Comparison of ENCODE assay signal across 9 mouse cellular contexts in genomic region chr4:120650208-120650592, GRCm38 (mm10). TPM values are rescaled to one million over a fixed set of nuclear protein-coding genes. Genes with fewer than 3 reads are reported as not detected.
DNase-seq lines count a peak whose midpoint lies in the region; ATAC-seq and TF ChIP-seq lines count a peak whose summit lies in the region.
"Had no signal": no experiment of that assay in that cellular context is flagged by ENCODE, and none has a peak within 500 bp of the region (broad histone marks: within the 10 kb centered on the region; RNA-seq: fewer than 3 reads in every experiment).

No protein-coding gene starts in this region.

- H3K4me2 ChIP-seq in kidney, embryonic 15.5 days: peak overlapping the region; percentile 91
- peak overlapping the region; percentile 94 for H3K4me2 ChIP-seq in embryonic facial prominence, embryonic 12.5 days (replicated peaks)
- peak overlapping the region; percentile 96 for H3K4me2 ChIP-seq in hindbrain, embryonic 15.5 days
- H3K4me2 ChIP-seq in midbrain, embryonic 15.5 days: peak overlapping the region; percentile 92

- H3K27ac ChIP-seq in kidney, embryonic 15.5 days: no peak overlapping the region
- no peak overlapping the region for H3K27ac ChIP-seq in embryonic facial prominence, embryonic 12.5 days
- no peak overlapping the region for H3K27ac ChIP-seq in hindbrain, embryonic 15.5 days (replicated peaks)
- no peak overlapping the region for H3K27ac ChIP-seq in midbrain, embryonic 15.5 days
- no peak overlapping the region for H3K27ac ChIP-seq in thymus, adult 2 months (ENCODE audit: control insufficient read depth, insufficient read depth, low read length)

- peaks cover 11% of the 10 kb centered on the region for H3K4me1 ChIP-seq in kidney, embryonic 15.5 days
- no peaks in the 10 kb centered on the region; the same call in 1 of the 2 replicates for H3K4me1 ChIP-seq in embryonic facial prominence, embryonic 12.5 days
- peaks cover 14% of the 10 kb centered on the region for H3K4me1 ChIP-seq in hindbrain, embryonic 15.5 days (replicated peaks)
- H3K4me1 ChIP-seq in midbrain, embryonic 15.5 days: peaks cover 5% of the 10 kb centered on the region
- H3K4me1 ChIP-seq in thymus, adult 2 months (replicated peaks; ENCODE audit: control insufficient read depth, insufficient read depth, low read length): no peaks in the 10 kb centered on the region

- 24% methylated on average over 7 of the region's 7 CpGs for WGBS in kidney, embryonic 15.5 days
- 23% methylated on average over 7 of the region's 7 CpGs for WGBS in embryonic facial prominence, embryonic 12.5 days
- WGBS in hindbrain, embryonic 15.5 days: 19% methylated on average over 7 of the region's 7 CpGs
- 22% methylated on average over 7 of the region's 7 CpGs for WGBS in midbrain, embryonic 15.5 days
- WGBS in thymus, adult 2 months: 33% methylated on average over 7 of the region's 7 CpGs

- H3K9ac ChIP-seq in kidney, embryonic 15.5 days: peak overlapping the region; percentile 43; the same call in 1 of the 2 replicates
- H3K9ac ChIP-seq in embryonic facial prominence, embryonic 12.5 days: no peak overlapping the region
- H3K9ac ChIP-seq in hindbrain, embryonic 15.5 days: peak overlapping the region; percentile 66
- peak overlapping the region; percentile 66 for H3K9ac ChIP-seq in midbrain, embryonic 15.5 days

- H3K4me3 ChIP-seq in kidney, embryonic 15.5 days (replicated peaks): peak overlapping the region; percentile 50
- peak overlapping the region; percentile 43 for H3K4me3 ChIP-seq in embryonic facial prominence, embryonic 12.5 days
- peak overlapping the region; percentile 55 for H3K4me3 ChIP-seq in hindbrain, embryonic 15.5 days
- H3K4me3 ChIP-seq in midbrain, embryonic 15.5 days: peak overlapping the region; percentile 58
- H3K4me3 ChIP-seq in thymus, adult 2 months (ENCODE audit: control insufficient read depth, insufficient read depth, low read length): no peak overlapping the region

- TF ChIP-seq CTCF in thymus, adult 2 months (IDR thresholded peaks at IDR 0.05; ENCODE audit: borderline replicate concordance, control insufficient read depth, extremely low read depth, insufficient read depth, low read length, poor library complexity): no peak

- no peak for DNase-seq in kidney, postnatal 25 days
- no peak for DNase-seq in thymus, adult 2 months
- no peak for DNase-seq in layer of hippocampus, adult 8-10 months (ENCODE audit: low spot score in 2 of 2)
- DNase-seq in thymus, postnatal 14 days: no peak
- DNase-seq: thymus, adult 18-20 months had no signal

- H3K27me3 ChIP-seq in kidney, embryonic 15.5 days: peaks cover 58% of the 10 kb centered on the region
- H3K27me3 ChIP-seq in embryonic facial prominence, embryonic 12.5 days: peaks cover 54% of the 10 kb centered on the region
- H3K27me3 ChIP-seq in hindbrain, embryonic 15.5 days: 0 out of 2 replicates have a peak, but pooled peaks cover 6% of the 10 kb centered on the region
- H3K27me3 ChIP-seq in midbrain, embryonic 15.5 days (replicated peaks): peaks cover 11% of the 10 kb centered on the region; the same call in 1 of the 2 replicates
- H3K27me3 ChIP-seq in thymus, adult 2 months (ENCODE audit: control insufficient read depth, insufficient read depth, low read length): peaks cover 3% of the 10 kb centered on the region

- no peak for ATAC-seq in kidney, embryonic 15.5 days (replicated peaks; ENCODE audit: low FRiP score)
- no peak for ATAC-seq in embryonic facial prominence, embryonic 12.5 days (ENCODE audit: insufficient number of reproducible peaks, insufficient read depth, low FRiP score, low TSS enrichment)
- peak; percentile 40; the same call in 1 of the 2 replicates for ATAC-seq in hindbrain, embryonic 15.5 days (ENCODE audit: low FRiP score, low read depth)
- ATAC-seq in midbrain, embryonic 15.5 days (replicated peaks): peak; percentile 38; the same call in 1 of the 2 replicates

- no peak for TF ChIP-seq POLR2A in thymus, adult 2 months (IDR thresholded peaks at IDR 0.05; ENCODE audit: control insufficient read depth, extremely low read depth, insufficient read depth, low read length, poor library complexity)

- H3K9me3 ChIP-seq in kidney, embryonic 15.5 days (replicated peaks): no peaks in the 10 kb centered on the region
- no peaks in the 10 kb centered on the region for H3K9me3 ChIP-seq in embryonic facial prominence, embryonic 12.5 days
- no peaks in the 10 kb centered on the region for H3K9me3 ChIP-seq in hindbrain, embryonic 15.5 days
- no peaks in the 10 kb centered on the region for H3K9me3 ChIP-seq in midbrain, embryonic 15.5 days

- no peaks in the 10 kb centered on the region for H3K36me3 ChIP-seq in kidney, embryonic 15.5 days
- no peaks in the 10 kb centered on the region for H3K36me3 ChIP-seq in embryonic facial prominence, embryonic 12.5 days
- no peaks in the 10 kb centered on the region for H3K36me3 ChIP-seq in hindbrain, embryonic 15.5 days
- H3K36me3 ChIP-seq in midbrain, embryonic 15.5 days (replicated peaks): no peaks in the 10 kb centered on the region
- H3K36me3 ChIP-seq in thymus, adult 2 months (ENCODE audit: control insufficient read depth, insufficient read depth, low read length): no peaks in the 10 kb centered on the region

RNA-seq across cellular contexts. Expression of gene Cited4, which starts 16.2 kb away (rescaled TPM):
- 11.3 and 12.9 TPM in 2 replicates for polyA plus RNA-seq in kidney, embryonic 15.5 days (2015; fragmentation: Nextera tagmentation; extraction: Ambion mirVana)
- polyA plus RNA-seq in embryonic facial prominence, embryonic 12.5 days (2016; fragmentation: Nextera tagmentation; extraction: Ambion mirVana): 5.8 and 7.3 TPM in 2 replicates
- 1.5 and 1.8 TPM in 2 replicates for polyA plus RNA-seq in hindbrain, embryonic 15.5 days (2015; fragmentation: Nextera tagmentation; extraction: Ambion mirVana)
- polyA plus RNA-seq in midbrain, embryonic 15.5 days (2015; fragmentation: Nextera tagmentation; extraction: Ambion mirVana): 0.53 and 0.82 TPM in 2 replicates
- 6.5 and 9.2 TPM in 2 replicates for polyA plus RNA-seq in thymus, adult 2 months (2012; rRNA removed)
- 1 to 10 TPM; 1.5 to 3.7 (median 3.1) TPM for total RNA-seq in layer of hippocampus, adult 8-10 months (2022)

Comparison
In these comparisons a context has a peak if more than half of its experiments do, and no peak if none do; other contexts are left out.
1. ATAC-seq: peak in hindbrain, embryonic 15.5 days (single experiment) and midbrain, embryonic 15.5 days (single experiment); none in kidney, embryonic 15.5 days (single experiment) and embryonic facial prominence, embryonic 12.5 days (single experiment).
2. Peak in every context shown above with its lines, with median percentiles within 50 percentile points of each other: H3K4me2 ChIP-seq.